Mouse (Mus musculus) heart, embryonic 12.5 days (tissue): Measurements from ENCODE around the gene Asb10. TPM values are rescaled to one million over a fixed set of nuclear protein-coding genes. Genes with fewer than 3 reads are reported as not detected.

Experiments
- ATAC-seq: fragments of 200-750 bp; cut with Nextera tagmentation; 2 replicates; pipeline ENCODE4 v1.8.0; 2017; ENCODE audit warnings: moderate TSS enrichment, moderate library complexity; ENCODE audit not compliant: insufficient number of reproducible peaks, low FRiP score
- H3K27ac ChIP-seq: fragments of 300-500 bp; sonication (generic); 2 replicates; pipeline ENCODE4 v1.5.1; 2016; ENCODE audit warnings: mild to moderate bottlenecking, moderate library complexity; ENCODE audit not compliant: poor library complexity, severe bottlenecking
- H3K27me3 ChIP-seq: fragments of 300-500 bp; sonication (generic); replicated peaks from 2 replicates; pipeline ENCODE4 v1.6.1; 2016; ENCODE audit warnings: mild to moderate bottlenecking, moderate library complexity
- H3K36me3 ChIP-seq: fragments of 300-500 bp; sonication (generic); 2 replicates; pipeline ENCODE4 v1.6.1; 2016; ENCODE audit warnings: mild to moderate bottlenecking, moderate library complexity
- H3K4me1 ChIP-seq: fragments of 300-500 bp; sonication (generic); replicated peaks from 2 replicates; pipeline ENCODE4 v1.6.1; 2016; ENCODE audit warnings: mild to moderate bottlenecking
- H3K4me2 ChIP-seq: fragments of 300-500 bp; sonication (generic); 2 replicates; pipeline ENCODE4 v1.6.1; 2016; ENCODE audit warnings: mild to moderate bottlenecking, moderate library complexity
- H3K4me3 ChIP-seq: fragments of 300-500 bp; sonication (generic); 2 replicates; pipeline ENCODE4 v1.5.1; 2016; ENCODE audit warnings: mild to moderate bottlenecking
- H3K9ac ChIP-seq: fragments of 300-500 bp; sonication (generic); 2 replicates; pipeline ENCODE4 v1.6.1; 2016; ENCODE audit warnings: mild to moderate bottlenecking, moderate library complexity
- H3K9me3 ChIP-seq: fragments of 300-500 bp; sonication (generic); replicated peaks from 2 replicates; pipeline ENCODE4 v1.6.1; 2016; ENCODE audit warnings: mild to moderate bottlenecking, moderate library complexity
- WGBS: fragments of 180-500 bp; shearing (Covaris S2); methylation state at CpG from one replicate; pipeline ENCODE4 v1.1.7; 2016; 5-methylcytosine and 5-hydroxymethylcytosine counted together
- polyA plus RNA-seq: library from polyadenylated mRNA; unstranded; fragments of >200 nt; fragmentation: Nextera tagmentation; extraction: Ambion mirVana; gene quantifications from 2 replicates; pipeline ENCODE4 v1.2.1, GENCODE M21; 2016

The Asb10 gene
- polyA plus RNA-seq, 1 experiment from 2014 or later, result 4.7 TPM

- peaks cover 4% of the 10 kb centered on the region; the same call in 1 of the 2 replicates for H3K9me3 ChIP-seq
- no peaks in the 10 kb centered on the region for H3K36me3 ChIP-seq
- H3K9ac ChIP-seq, result no peak overlapping the region
- 49% methylated on average over 11 of the region's 11 CpGs for WGBS
- no peak for ATAC-seq
- no peak overlapping the region for H3K27ac ChIP-seq
- no peak overlapping the region for H3K4me2 ChIP-seq
- H3K27me3 ChIP-seq, result peaks cover 21% of the 10 kb centered on the region; the same call in 1 of the 2 replicates
- no peak overlapping the region for H3K4me3 ChIP-seq
- peaks cover 9% of the 10 kb centered on the region; the same call in 1 of the 2 replicates for H3K4me1 ChIP-seq
Observed at GRCm38 (mm10) chr5:24510635-24511034, 30.1 kb downstream of the Asb10 start.

GRCm38 (mm10) chr5:24508406-24508805 lies 32.4 kb downstream of the Asb10 start:
- H3K9ac ChIP-seq, result no peak overlapping the region
- H3K36me3 ChIP-seq, result no peaks in the 10 kb centered on the region
- no peak overlapping the region for H3K27ac ChIP-seq
- H3K4me3 ChIP-seq, result no peak overlapping the region
- H3K9me3 ChIP-seq, result peaks cover 4% of the 10 kb centered on the region; the same call in 1 of the 2 replicates
- H3K27me3 ChIP-seq, result peaks cover 36% of the 10 kb centered on the region
- H3K4me1 ChIP-seq, result peaks cover 19% of the 10 kb centered on the region
- H3K4me2 ChIP-seq, result no peak overlapping the region
- WGBS, result 86% methylated on average over 7 of the region's 7 CpGs
- no peak for ATAC-seq

- Histone ChIP-seq H3K9ac (no peak overlapping the region), H3K27ac (no peak overlapping the region), H3K36me3 (peaks cover 19% of the 10 kb centered on the region), H3K27me3 (peaks cover 41% of the 10 kb centered on the region), H3K4me3 (no peak overlapping the region), H3K4me1 (peaks cover 14% of the 10 kb centered on the region), H3K9me3 (peaks cover 4% of the 10 kb centered on the region; the same call in 1 of the 2 replicates), H3K4me2 (no peak overlapping the region)
- no peak for ATAC-seq
- WGBS, result 27% methylated on average over 2 of the region's 2 CpGs
Observed at GRCm38 (mm10) chr5:24505513-24505912, 35.3 kb downstream of the Asb10 start.

- H3K36me3 ChIP-seq, result peaks cover 47% of the 10 kb centered on the region
- no peak overlapping the region for H3K9ac ChIP-seq
- H3K27me3 ChIP-seq, result peaks cover 41% of the 10 kb centered on the region
- H3K27ac ChIP-seq, result no peak overlapping the region
- no peak overlapping the region for H3K4me3 ChIP-seq
- ATAC-seq, result no peak
- 72% methylated on average over 4 of the region's 4 CpGs for WGBS
- no peaks in the 10 kb centered on the region for H3K9me3 ChIP-seq
- H3K4me1 ChIP-seq, result peaks cover 14% of the 10 kb centered on the region
- no peak overlapping the region for H3K4me2 ChIP-seq
Observed at GRCm38 (mm10) chr5:24502786-24503185, 38.0 kb downstream of the Asb10 start.

GRCm38 (mm10) chr5:24500851-24501250 lies 39.9 kb downstream of the Asb10 start:
- Histone ChIP-seq H3K9ac (no peak overlapping the region), H3K27ac (no peak overlapping the region), H3K27me3 (peaks cover 32% of the 10 kb centered on the region), H3K4me1 (peaks cover 14% of the 10 kb centered on the region), H3K4me2 (no peak overlapping the region), H3K36me3 (peaks cover 64% of the 10 kb centered on the region), H3K9me3 (no peaks in the 10 kb centered on the region), H3K4me3 (no peak overlapping the region)
- 86% methylated on average over 11 of the region's 11 CpGs for WGBS
- ATAC-seq, result no peak

GRCm38 (mm10) chr5:24499113-24499512 lies 41.7 kb downstream of the Asb10 start:
- WGBS, result 86% methylated on average over 10 of the region's 10 CpGs

GRCm38 (mm10) chr5:24497526-24497925 lies 43.3 kb downstream of the Asb10 start:
- H3K27me3 ChIP-seq, result 0 out of 2 replicates have a peak, but pooled peaks cover 6% of the 10 kb centered on the region
- no peak overlapping the region for H3K4me2 ChIP-seq
- no peak for ATAC-seq
- no peak overlapping the region for H3K9ac ChIP-seq
- 82% methylated on average over 12 of the region's 12 CpGs for WGBS
- H3K4me1 ChIP-seq, result 0 out of 2 replicates have a peak, but pooled peaks cover 5% of the 10 kb centered on the region
- H3K36me3 ChIP-seq, result peaks cover 95% of the 10 kb centered on the region
- H3K9me3 ChIP-seq, result no peaks in the 10 kb centered on the region
- no peak overlapping the region for H3K4me3 ChIP-seq
- H3K27ac ChIP-seq, result no peak overlapping the region

More at GRCm38 (mm10) chr5:24499113-24499512, 41.7 kb downstream of the Asb10 start:
- no peak overlapping the region for H3K9ac ChIP-seq
- no peak overlapping the region for H3K27ac ChIP-seq
- H3K4me2 ChIP-seq, result no peak overlapping the region
- H3K27me3 ChIP-seq, result peaks cover 16% of the 10 kb centered on the region
- no peak overlapping the region for H3K4me3 ChIP-seq
- no peaks in the 10 kb centered on the region for H3K9me3 ChIP-seq
- 0 out of 2 replicates have a peak, but pooled peaks cover 5% of the 10 kb centered on the region for H3K4me1 ChIP-seq
- ATAC-seq, result no peak
- H3K36me3 ChIP-seq, result peaks cover 82% of the 10 kb centered on the region

- no peak for ATAC-seq
- no peaks in the 10 kb centered on the region for H3K9me3 ChIP-seq
- 0 out of 2 replicates have a peak, but pooled peaks cover 6% of the 10 kb centered on the region for H3K27me3 ChIP-seq
- peaks cover 98% of the 10 kb centered on the region for H3K36me3 ChIP-seq
- H3K27ac ChIP-seq, result no peak overlapping the region
- no peak overlapping the region for H3K4me2 ChIP-seq
- no peak overlapping the region for H3K9ac ChIP-seq
- H3K4me1 ChIP-seq, result 0 out of 2 replicates have a peak, but pooled peaks cover 5% of the 10 kb centered on the region
- H3K4me3 ChIP-seq, result no peak overlapping the region
- WGBS, result 69% methylated on average over 6 of the region's 6 CpGs
Observed at GRCm38 (mm10) chr5:24496756-24497155, 44.0 kb downstream of the Asb10 start.

GRCm38 (mm10) chr5:24495019-24495418 lies 45.8 kb downstream of the Asb10 start:
- Histone ChIP-seq H3K27ac (no peak overlapping the region), H3K4me1 (0 out of 2 replicates have a peak, but pooled peaks cover 1% of the 10 kb centered on the region), H3K27me3 (no peaks in the 10 kb centered on the region), H3K36me3 (peaks cover 98% of the 10 kb centered on the region), H3K4me2 (no peak overlapping the region), H3K9ac (no peak overlapping the region), H3K4me3 (no peak overlapping the region), H3K9me3 (no peaks in the 10 kb centered on the region)
- 92% methylated on average over 15 of the region's 15 CpGs for WGBS
- no peak for ATAC-seq

- Histone ChIP-seq H3K27me3 (no peaks in the 10 kb centered on the region), H3K9me3 (no peaks in the 10 kb centered on the region), H3K27ac (no peak overlapping the region), H3K9ac (no peak overlapping the region), H3K36me3 (peaks cover 98% of the 10 kb centered on the region), H3K4me3 (no peak overlapping the region), H3K4me1 (no peaks in the 10 kb centered on the region), H3K4me2 (no peak overlapping the region)
- 91% methylated on average over 16 of the region's 16 CpGs for WGBS
- no peak for ATAC-seq
Observed at GRCm38 (mm10) chr5:24492546-24493285, 48.1 kb downstream of the Asb10 start.

GRCm38 (mm10) chr5:24490413-24490920 lies 50.3 kb downstream of the Asb10 start:
- Histone ChIP-seq H3K9ac (no peak overlapping the region), H3K36me3 (peaks cover 90% of the 10 kb centered on the region), H3K27me3 (0 out of 2 replicates have a peak, but pooled peaks cover 1% of the 10 kb centered on the region), H3K4me1 (peaks cover 4% of the 10 kb centered on the region; the same call in 1 of the 2 replicates), H3K27ac (no peak overlapping the region), H3K4me3 (no peak overlapping the region), H3K4me2 (no peak overlapping the region), H3K9me3 (no peaks in the 10 kb centered on the region)
- no peak for ATAC-seq
- WGBS, result 87% methylated on average over 14 of the region's 14 CpGs
